Mouse (Mus musculus) thymus, adult 2 months (tissue): ENCODE data around the gene Mindy4.

Experiments used
- CTCF ChIP-seq: fragments of 200-500 bp; IDR thresholded peaks from 2 replicates; pipeline ENCODE4 v1.5.1; 2012; ENCODE audit warnings: mild to moderate bottlenecking, control low read depth, low read length, moderate library complexity, borderline replicate concordance; ENCODE audit not compliant: control insufficient read depth, poor library complexity, insufficient read depth; ENCODE audit errors: extremely low read depth
- POLR2A ChIP-seq: fragments of 200-500 bp; IDR thresholded peaks from 2 replicates; pipeline ENCODE4 v1.6.1; 2012; ENCODE audit warnings: mild to moderate bottlenecking, low read length, control low read depth, moderate library complexity; ENCODE audit not compliant: control insufficient read depth, poor library complexity, insufficient read depth; ENCODE audit errors: extremely low read depth

GRCm38 (mm10) chr6:55356017-55356703 lies 153.0 kb downstream of the Mindy4 start:
- TF ChIP-seq POLR2A: no peak
- TF ChIP-seq CTCF: no peak
